Mouse (Mus musculus): Measurements from ENCODE around the gene Slc34a1. TPM values are rescaled to one million over a fixed set of nuclear protein-coding genes. Genes with fewer than 3 reads are reported as not detected.

Slc34a1 gene
- total and polyA plus RNA-seq, 2 experiments = 0.04 TPM; not detected in 1

GRCm38 (mm10) chr13:55451296-55451695, 53.3 kb downstream of the Slc34a1 start:
- no peak overlapping the region for H3K9ac ChIP-seq (ENCODE audit: low read depth, low read length)
- no peak overlapping the region for H3K27ac ChIP-seq (replicated peaks; ENCODE audit: insufficient read depth, low read depth, low read length)
- no peak overlapping the region for H3K4me3 ChIP-seq (ENCODE audit: insufficient read depth, low read depth, low read length)
- WGBS = 79% methylated on average over 10 of the region's 10 CpGs
- H3K79me2 ChIP-seq (ENCODE audit: control insufficient read depth, insufficient read depth, low read length) = peaks cover 4% of the 10 kb centered on the region; the same call in 1 of the 2 replicates
- H3K4me1 ChIP-seq (ENCODE audit: control insufficient read depth, insufficient read depth, low read length) = peaks cover 9% of the 10 kb centered on the region
- TF ChIP-seq POLR2A (IDR thresholded peaks at IDR 0.05; ENCODE audit: extremely low read depth, insufficient read depth, low read length) = no peak
- no peak for TF ChIP-seq CTCF (IDR thresholded peaks at IDR 0.05; ENCODE audit: low read depth, low read length)
- DNase-seq (ENCODE audit: extremely low read depth, low read depth, low spot score) = no peak
- no peaks in the 10 kb centered on the region for H3K27me3 ChIP-seq (ENCODE audit: control insufficient read depth, insufficient read depth, low read length)
- H3K36me3 ChIP-seq (ENCODE audit: control insufficient read depth, insufficient read depth, low read length) = peaks cover 2% of the 10 kb centered on the region; the same call in 1 of the 2 replicates

- no peaks in the 10 kb centered on the region; the same call in 1 of the 2 replicates for H3K79me2 ChIP-seq (ENCODE audit: control insufficient read depth, insufficient read depth, low read length)
- 94% methylated on average over 16 of the region's 16 CpGs for WGBS
- peaks cover 4% of the 10 kb centered on the region; the same call in 1 of the 2 replicates for H3K4me1 ChIP-seq (ENCODE audit: control insufficient read depth, insufficient read depth, low read length)
- peaks cover 2% of the 10 kb centered on the region; the same call in 1 of the 2 replicates for H3K36me3 ChIP-seq (ENCODE audit: control insufficient read depth, insufficient read depth, low read length)
- H3K27ac ChIP-seq (replicated peaks; ENCODE audit: insufficient read depth, low read depth, low read length) = no peak overlapping the region
- H3K4me3 ChIP-seq (ENCODE audit: insufficient read depth, low read depth, low read length) = no peak overlapping the region
- H3K27me3 ChIP-seq (ENCODE audit: control insufficient read depth, insufficient read depth, low read length) = no peaks in the 10 kb centered on the region
- TF ChIP-seq POLR2A (IDR thresholded peaks at IDR 0.05; ENCODE audit: extremely low read depth, insufficient read depth, low read length) (no peak), CTCF (IDR thresholded peaks at IDR 0.05; ENCODE audit: low read depth, low read length) (no peak)
- H3K9ac ChIP-seq (ENCODE audit: low read depth, low read length) = no peak overlapping the region
- DNase-seq (ENCODE audit: extremely low read depth, low read depth, low spot score) = no peak
These were observed 54.0 kb downstream of the Slc34a1 start for GRCm38 (mm10) chr13:55451785-55452549.

GRCm38 (mm10) chr13:55462965-55463364, 65.0 kb downstream of the Slc34a1 start:
- TF ChIP-seq POLR2A (IDR thresholded peaks at IDR 0.05; ENCODE audit: extremely low read depth, insufficient read depth, low read length) (no peak), CTCF (IDR thresholded peaks at IDR 0.05; ENCODE audit: low read depth, low read length) (no peak)
- H3K79me2 ChIP-seq (ENCODE audit: control insufficient read depth, insufficient read depth, low read length) = no peaks in the 10 kb centered on the region
- peaks cover 5% of the 10 kb centered on the region; the same call in 1 of the 2 replicates for H3K27me3 ChIP-seq (ENCODE audit: control insufficient read depth, insufficient read depth, low read length)
- no peak overlapping the region for H3K9ac ChIP-seq (ENCODE audit: low read depth, low read length)
- no peak for DNase-seq (ENCODE audit: extremely low read depth, low read depth, low spot score)
- no peak overlapping the region for H3K4me3 ChIP-seq (ENCODE audit: insufficient read depth, low read depth, low read length)
- no peak overlapping the region for H3K27ac ChIP-seq (replicated peaks; ENCODE audit: insufficient read depth, low read depth, low read length)
- H3K36me3 ChIP-seq (ENCODE audit: control insufficient read depth, insufficient read depth, low read length) = no peaks in the 10 kb centered on the region
- H3K4me1 ChIP-seq (ENCODE audit: control insufficient read depth, insufficient read depth, low read length) = no peaks in the 10 kb centered on the region
- 80% methylated on average over 2 of the region's 2 CpGs for WGBS

GRCm38 (mm10) chr13:55463399-55464026, 65.5 kb downstream of the Slc34a1 start:
- H3K79me2 ChIP-seq (ENCODE audit: control insufficient read depth, insufficient read depth, low read length) = no peaks in the 10 kb centered on the region
- H3K4me1 ChIP-seq (ENCODE audit: control insufficient read depth, insufficient read depth, low read length) = no peaks in the 10 kb centered on the region
- H3K27me3 ChIP-seq (ENCODE audit: control insufficient read depth, insufficient read depth, low read length) = peaks cover 5% of the 10 kb centered on the region; the same call in 1 of the 2 replicates
- no peak overlapping the region for H3K9ac ChIP-seq (ENCODE audit: low read depth, low read length)
- DNase-seq (ENCODE audit: extremely low read depth, low read depth, low spot score) = no peak
- no peak overlapping the region for H3K4me3 ChIP-seq (ENCODE audit: insufficient read depth, low read depth, low read length)
- H3K36me3 ChIP-seq (ENCODE audit: control insufficient read depth, insufficient read depth, low read length) = no peaks in the 10 kb centered on the region
- H3K27ac ChIP-seq (replicated peaks; ENCODE audit: insufficient read depth, low read depth, low read length) = no peak overlapping the region
- WGBS = 25% methylated on average over 14 of the region's 14 CpGs
- TF ChIP-seq CTCF (IDR thresholded peaks at IDR 0.05; ENCODE audit: low read depth, low read length) (no peak), POLR2A (IDR thresholded peaks at IDR 0.05; ENCODE audit: extremely low read depth, insufficient read depth, low read length) (no peak)

- 2% methylated on average over 81 of the region's 84 CpGs for WGBS
- peaks cover 5% of the 10 kb centered on the region; the same call in 1 of the 2 replicates for H3K27me3 ChIP-seq (ENCODE audit: control insufficient read depth, insufficient read depth, low read length)
These were observed 66.3 kb downstream of the Slc34a1 start, which contains the start of gene Prr7 for GRCm38 (mm10) chr13:55464027-55464884. Gene Prr7, plus strand, starts transcription at chr13:55464267.

More at GRCm38 (mm10) chr13:55464027-55464884, 66.3 kb downstream of the Slc34a1 start, which contains the start of gene Prr7:
- no peak for TF ChIP-seq CTCF (IDR thresholded peaks at IDR 0.05; ENCODE audit: low read depth, low read length)
- no peak for TF ChIP-seq POLR2A (IDR thresholded peaks at IDR 0.05; ENCODE audit: extremely low read depth, insufficient read depth, low read length)
- no peaks in the 10 kb centered on the region for H3K4me1 ChIP-seq (ENCODE audit: control insufficient read depth, insufficient read depth, low read length)
- no peaks in the 10 kb centered on the region for H3K36me3 ChIP-seq (ENCODE audit: control insufficient read depth, insufficient read depth, low read length)
- H3K9ac ChIP-seq (ENCODE audit: low read depth, low read length) = peak within 1 kb of the TSS; percentile 5; the same call in 1 of the 2 replicates
- no peak within 1 kb of the TSS for H3K27ac ChIP-seq (replicated peaks; ENCODE audit: insufficient read depth, low read depth, low read length)
- no peak for DNase-seq (ENCODE audit: extremely low read depth, low read depth, low spot score)
- no peaks in the 10 kb centered on the region for H3K79me2 ChIP-seq (ENCODE audit: control insufficient read depth, insufficient read depth, low read length)
- H3K4me3 ChIP-seq (ENCODE audit: insufficient read depth, low read depth, low read length) = peak within 1 kb of the TSS; percentile 55

All from liver, adult 2 months (tissue).